Mouse (Mus musculus) induced T-regulatory cell, adult 2 months (primary cell): ENCODE data around the gene Rgl2.

Experiments used
- DNase-seq: peaks from one replicate; pipeline ENCODE4 v3.0.0-alpha.2; 2012; ENCODE audit warnings: low read depth

Rgl2 gene

GRCm38 (mm10) chr17:33909077-33909868 is 20.1 kb upstream of the Rgl2 start, which contains the start of gene Daxx:
Gene Daxx, plus strand, starts transcription at chr17:33909414.
- peak; percentile 98 for DNase-seq

GRCm38 (mm10) chr17:33909869-33910250 is 19.5 kb upstream of the Rgl2 start:
- DNase-seq, result peak; percentile 85

DNA sequence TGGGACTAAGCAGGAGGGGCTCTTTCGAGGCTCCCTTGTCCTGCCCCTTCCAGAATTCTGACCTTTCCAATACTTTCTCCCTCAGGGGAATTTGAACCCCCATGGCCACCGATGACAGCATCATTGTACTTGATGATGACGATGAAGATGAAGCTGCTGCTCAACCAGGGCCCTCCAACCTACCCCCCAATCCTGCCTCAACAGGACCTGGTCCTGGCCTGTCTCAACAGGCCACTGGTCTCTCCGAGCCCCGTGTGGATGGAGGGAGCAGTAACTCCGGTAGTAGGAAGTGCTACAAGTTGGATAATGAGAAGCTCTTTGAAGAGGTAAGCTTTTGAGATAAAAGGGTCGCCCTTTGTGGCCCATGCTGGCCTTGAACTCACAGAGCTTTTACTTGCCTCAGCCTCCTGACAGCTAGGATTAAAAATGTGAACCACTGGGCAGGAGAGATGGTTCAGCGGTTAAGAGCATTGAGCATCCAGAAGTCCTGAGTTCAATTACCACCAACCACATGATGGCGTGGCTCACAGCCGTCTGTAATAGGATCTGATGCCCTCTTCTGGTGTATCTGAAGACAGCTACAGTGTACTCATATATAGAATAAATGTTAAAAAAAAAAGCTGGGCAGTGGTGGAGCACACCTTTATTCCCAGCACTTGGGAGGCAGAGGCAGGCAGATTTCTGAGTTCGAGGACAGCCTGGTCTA is 18.8 kb upstream of the Rgl2 start:
- peak; percentile 79 for DNase-seq

GRCm38 (mm10) chr17:33911052-33911812 is 18.1 kb upstream of the Rgl2 start:
- DNase-seq, result no peak

GRCm38 (mm10) chr17:33911813-33912414 is 17.4 kb upstream of the Rgl2 start:
- DNase-seq, result no peak

- no peak for DNase-seq
These were observed 16.1 kb upstream of the Rgl2 start for GRCm38 (mm10) chr17:33913264-33913663.

GRCm38 (mm10) chr17:33913905-33914304 is 15.4 kb upstream of the Rgl2 start:
- no peak for DNase-seq

GRCm38 (mm10) chr17:33914969-33915391 is 14.4 kb upstream of the Rgl2 start:
- peak; percentile 54 for DNase-seq

GRCm38 (mm10) chr17:33915671-33916250 is 13.6 kb upstream of the Rgl2 start, which contains the start of the genes Tapbp and Zbtb22:
Gene Tapbp, plus strand, starts transcription at chr17:33915899.
Gene Zbtb22, plus strand, starts transcription at chr17:33915904.
- peak; percentile 97 for DNase-seq

- no peak for DNase-seq
These were observed 13.0 kb upstream of the Rgl2 start for GRCm38 (mm10) chr17:33916294-33916693.

DNA sequence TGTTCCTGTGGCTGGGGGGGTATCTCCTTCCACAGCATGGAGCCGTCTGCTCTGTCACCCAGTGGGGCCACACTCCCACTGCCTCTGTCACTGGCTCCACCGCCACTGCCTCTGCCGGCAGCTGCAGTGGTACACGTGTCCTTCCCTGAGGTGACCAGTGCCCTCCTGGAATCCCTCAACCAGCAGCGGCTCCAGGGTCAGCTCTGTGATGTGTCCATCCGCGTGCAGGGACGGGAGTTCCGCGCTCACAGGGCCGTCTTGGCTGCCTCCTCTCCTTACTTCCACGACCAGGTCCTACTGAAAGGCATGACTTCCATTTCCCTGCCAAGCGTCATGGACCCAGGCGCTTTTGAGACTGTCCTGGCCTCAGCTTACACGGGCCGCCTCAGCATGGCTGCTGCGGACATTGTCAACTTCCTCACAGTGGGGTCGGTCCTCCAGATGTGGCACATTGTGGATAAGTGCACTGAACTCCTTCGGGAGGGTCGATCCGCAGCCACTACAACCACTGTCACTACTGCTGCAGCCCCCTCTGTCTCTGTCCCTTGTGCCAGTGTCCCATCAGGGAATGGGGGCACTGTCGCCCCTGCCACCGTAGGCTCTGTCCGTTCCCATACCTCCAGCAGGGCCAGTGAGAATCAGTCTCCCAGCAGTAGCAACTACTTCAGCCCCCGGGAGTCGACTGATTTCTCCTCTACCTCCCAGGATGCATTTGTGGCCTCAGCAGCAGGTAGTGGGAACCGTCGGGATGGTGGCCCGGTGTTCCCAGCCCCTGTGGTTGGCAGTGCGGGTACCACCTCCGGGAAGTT is 12.3 kb upstream of the Rgl2 start:
- DNase-seq, result no peak

- no peak for DNase-seq
These were observed 11.6 kb upstream of the Rgl2 start for GRCm38 (mm10) chr17:33917656-33918292.

DNA sequence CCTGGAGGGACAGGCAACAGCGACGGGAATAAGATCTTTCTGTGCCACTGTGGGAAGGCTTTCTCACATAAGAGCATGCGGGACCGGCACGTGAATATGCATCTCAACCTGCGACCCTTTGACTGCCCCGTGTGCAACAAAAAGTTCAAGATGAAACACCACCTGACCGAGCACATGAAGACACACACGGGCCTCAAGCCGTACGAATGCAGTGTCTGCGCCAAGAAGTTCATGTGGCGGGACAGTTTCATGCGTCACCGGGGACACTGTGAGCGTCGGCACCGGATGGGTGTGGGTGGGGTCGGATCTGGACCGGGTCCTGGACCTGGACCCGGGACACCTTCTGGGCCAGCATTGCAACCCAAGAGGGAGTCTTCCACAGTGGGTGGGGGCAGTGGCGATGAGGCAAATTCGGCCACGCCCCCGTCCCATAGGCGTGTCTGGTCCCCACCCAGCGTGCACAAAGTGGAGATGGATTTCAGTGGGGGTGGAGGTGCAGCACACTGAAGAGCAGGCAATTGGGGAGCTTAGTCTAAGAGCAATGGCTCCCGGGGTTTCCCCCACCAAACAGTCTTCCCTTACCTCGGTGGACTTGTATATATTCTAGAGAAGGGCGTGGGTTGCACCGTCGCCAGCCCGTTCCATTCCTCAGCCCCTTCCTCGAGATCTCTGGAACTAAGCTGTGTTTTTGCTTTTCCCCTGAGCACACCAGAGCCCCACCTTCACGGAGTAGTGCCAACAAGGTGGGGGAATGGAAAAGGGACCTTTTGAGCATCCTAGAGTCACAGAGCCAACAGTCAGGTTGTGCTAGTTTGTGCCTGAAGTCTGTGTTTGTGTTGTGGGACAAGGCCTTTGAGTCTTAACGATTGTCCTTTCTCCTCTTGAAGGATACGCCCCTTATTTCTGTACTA is 10.8 kb upstream of the Rgl2 start:
- peak; percentile 80 for DNase-seq

GRCm38 (mm10) chr17:33919351-33920281 is 9.7 kb upstream of the Rgl2 start:
- peak; percentile 96 for DNase-seq

DNA sequence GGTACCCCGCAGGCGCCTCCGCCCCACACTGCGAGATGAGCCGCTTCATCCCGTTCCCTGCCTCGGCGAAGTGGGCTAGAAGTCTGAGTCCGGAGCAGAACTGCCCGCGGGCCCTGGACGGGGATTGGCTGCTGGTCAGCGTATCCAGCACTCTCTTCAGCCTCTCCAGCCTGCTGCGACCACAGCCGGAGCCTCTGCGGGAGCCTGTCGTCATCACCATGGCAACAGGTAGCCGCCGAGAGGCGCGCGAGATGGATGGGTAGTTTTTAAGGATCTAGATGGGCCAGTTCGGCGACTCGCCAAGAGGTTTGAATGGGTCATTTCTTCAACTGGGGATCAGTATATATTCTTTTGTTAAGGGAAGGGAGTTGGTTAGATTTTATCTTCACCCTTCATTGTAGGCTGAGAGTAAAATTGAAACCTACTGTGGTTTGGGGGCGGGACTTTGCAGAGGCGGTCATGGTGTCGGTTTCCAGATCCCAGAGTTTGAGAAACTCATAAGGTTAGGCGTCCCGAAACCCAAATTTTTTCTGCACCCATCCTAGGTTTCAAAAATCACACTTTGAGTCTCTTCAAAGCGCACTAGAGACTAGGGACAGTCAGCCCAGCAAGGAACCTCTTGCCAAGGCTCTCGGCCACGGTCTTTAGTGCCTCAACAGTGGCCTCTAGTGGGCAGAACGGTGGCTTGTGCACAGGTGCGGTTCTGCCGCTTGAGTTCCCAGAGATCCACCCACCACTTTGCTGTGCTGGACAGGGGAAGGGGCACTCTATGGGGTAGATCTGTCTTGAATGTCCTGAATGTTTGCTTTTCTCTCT is 8.9 kb upstream of the Rgl2 start:
- DNase-seq, result peak; percentile 95

- no peak for DNase-seq
These were observed 8.0 kb upstream of the Rgl2 start for GRCm38 (mm10) chr17:33921361-33921760.
